Mouse (Mus musculus) liver, postnatal 0 days (tissue): ENCODE measurements around the gene Dzip1l. TPM values are rescaled to one million over a fixed set of nuclear protein-coding genes. Genes with fewer than 3 reads are reported as not detected.

Experiments used
- ATAC-seq: fragments of 200-750 bp; cut with Nextera tagmentation; 2 replicates; pipeline ENCODE4 v1.8.0; 2017; ENCODE audit warnings: mild to moderate bottlenecking, moderate library complexity
- DNase-seq: peaks from one replicate; pipeline ENCODE4 v3.0.0-alpha.2; 2016
- H3K27ac ChIP-seq: fragments of 300-500 bp; sonication (generic); 2 replicates; pipeline ENCODE4 v1.5.1; 2014; ENCODE audit warnings: antibody characterized with exemption, moderate library complexity, mild to moderate bottlenecking, low read depth
- H3K27me3 ChIP-seq: fragments of 300-500 bp; sonication (generic); 2 replicates; pipeline ENCODE4 v1.6.1; 2014; ENCODE audit warnings: low read length, control low read depth, mixed read lengths; ENCODE audit not compliant: insufficient read depth
- H3K36me3 ChIP-seq: fragments of 300-500 bp; sonication (generic); replicated peaks from 2 replicates; pipeline ENCODE4 v1.6.1; 2014; ENCODE audit warnings: mild to moderate bottlenecking, control low read depth, low read length, moderate library complexity, mixed read lengths; ENCODE audit not compliant: insufficient read depth
- H3K4me1 ChIP-seq: fragments of 300-500 bp; sonication (generic); 2 replicates; pipeline ENCODE4 v1.6.1; 2014; ENCODE audit warnings: antibody characterized with exemption, mild to moderate bottlenecking, control low read depth; ENCODE audit not compliant: insufficient read depth
- H3K4me2 ChIP-seq: fragments of 300-500 bp; sonication (generic); 2 replicates; pipeline ENCODE4 v1.6.1; 2014; ENCODE audit warnings: low read depth, mild to moderate bottlenecking, low read length, moderate library complexity, mixed read lengths
- H3K4me3 ChIP-seq: fragments of 300-500 bp; sonication (generic); 2 replicates; pipeline ENCODE4 v1.5.1; 2014; ENCODE audit warnings: low read depth, low read length
- H3K9ac ChIP-seq: fragments of 300-500 bp; sonication (generic); replicated peaks from 2 replicates; pipeline ENCODE4 v1.6.1; 2014; ENCODE audit warnings: mild to moderate bottlenecking, moderate library complexity
- H3K9me3 ChIP-seq: fragments of 300-500 bp; sonication (generic); 2 replicates; pipeline ENCODE4 v1.6.1; 2016; ENCODE audit warnings: mild to moderate bottlenecking, control low read depth, low read length, mixed read lengths
- CTCF ChIP-seq: sonication (generic); IDR thresholded peaks from 2 replicates; pipeline ENCODE4 v1.5.1; 2016; ENCODE audit warnings: antibody characterized with exemption, low read depth
- EP300 ChIP-seq: IDR thresholded peaks from 2 replicates; pipeline ENCODE4 v1.6.1; 2016; ENCODE audit warnings: antibody characterized with exemption, low read depth, mild to moderate bottlenecking
- WGBS: fragments of 180-500 bp; shearing (Covaris S2); extraction: QIAGEN DNeasy Blood & Tissue Kit; methylation state at CpG from one replicate; pipeline ENCODE4 v1.1.7; 2014; ENCODE audit not compliant: insufficient replicate concordance; 5-methylcytosine and 5-hydroxymethylcytosine counted together
- polyA plus RNA-seq: library from polyadenylated mRNA; unstranded; fragments of >200 nt; fragmentation: Nextera tagmentation; extraction: Ambion mirVana; gene quantifications from 2 replicates; pipeline ENCODE4 v1.2.1, GENCODE M21; 2015

The Dzip1l gene
- polyA plus RNA-seq, 1 experiment from 2014 or later, result 0.73 TPM

GRCm38 (mm10) chr9:99612202-99612601, 17.1 kb upstream of the Dzip1l start, which contains the start of gene A4gnt:
Gene A4gnt, plus strand, starts transcription at chr9:99612502.
- no peak within 1 kb of the TSS for H3K27ac ChIP-seq
- whole genome bisulfite sequencing, result 27% methylated on average over 2 of the region's 2 CpGs

DNA sequence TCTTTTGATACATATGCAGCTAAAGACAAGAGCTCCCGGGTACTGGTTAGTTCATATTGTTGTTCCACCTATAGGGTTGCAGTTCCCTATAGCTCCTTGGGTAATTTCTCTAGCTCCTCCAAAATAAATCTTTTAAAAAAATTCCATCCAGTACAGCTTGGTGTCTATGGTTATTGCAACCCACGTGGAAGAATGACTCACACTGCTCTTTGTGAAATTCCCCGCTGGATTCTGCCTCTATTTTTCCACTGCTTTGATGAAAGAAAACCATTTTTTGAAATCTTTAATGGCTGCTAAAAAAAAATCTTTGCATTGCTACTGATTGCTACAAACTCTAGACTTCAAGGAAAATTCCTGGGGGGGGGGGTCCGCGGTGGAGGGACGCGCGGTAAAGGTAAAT, 9.6 kb upstream of the Dzip1l start:
- WGBS, result 86% methylated on average over 7 of the region's 8 CpGs
- ATAC-seq (no peak), DNase-seq (no peak)
- Histone ChIP-seq H3K36me3 (no peaks in the 10 kb centered on the region), H3K27ac (no peak overlapping the region), H3K4me3 (no peak overlapping the region), H3K9ac (no peak overlapping the region), H3K9me3 (no peaks in the 10 kb centered on the region), H3K4me1 (no peaks in the 10 kb centered on the region), H3K4me2 (no peak overlapping the region), H3K27me3 (no peaks in the 10 kb centered on the region)
- TF ChIP-seq CTCF (no peak), EP300 (no peak)

More at GRCm38 (mm10) chr9:99612202-99612601, 17.1 kb upstream of the Dzip1l start, which contains the start of gene A4gnt:
- TF ChIP-seq EP300 (no peak), CTCF (no peak)
- Histone ChIP-seq H3K4me1 (no peaks in the 10 kb centered on the region), H3K27me3 (no peaks in the 10 kb centered on the region), H3K36me3 (no peaks in the 10 kb centered on the region), H3K4me3 (no peak within 1 kb of the TSS), H3K4me2 (no peak within 1 kb of the TSS), H3K9me3 (no peaks in the 10 kb centered on the region), H3K9ac (no peak within 1 kb of the TSS)
- DNase-seq (no peak), ATAC-seq (no peak)

GRCm38 (mm10) chr9:99620196-99620595, 9.1 kb upstream of the Dzip1l start:
- Histone ChIP-seq H3K4me1 (no peaks in the 10 kb centered on the region), H3K27ac (no peak overlapping the region), H3K4me3 (no peak overlapping the region), H3K36me3 (no peaks in the 10 kb centered on the region), H3K4me2 (no peak overlapping the region), H3K27me3 (no peaks in the 10 kb centered on the region), H3K9ac (no peak overlapping the region), H3K9me3 (no peaks in the 10 kb centered on the region)
- DNase-seq (no peak), ATAC-seq (no peak)
- TF ChIP-seq EP300, result no peak
- TF ChIP-seq CTCF, result no peak
- 81% methylated on average over 11 of the region's 11 CpGs for WGBS

DNA sequence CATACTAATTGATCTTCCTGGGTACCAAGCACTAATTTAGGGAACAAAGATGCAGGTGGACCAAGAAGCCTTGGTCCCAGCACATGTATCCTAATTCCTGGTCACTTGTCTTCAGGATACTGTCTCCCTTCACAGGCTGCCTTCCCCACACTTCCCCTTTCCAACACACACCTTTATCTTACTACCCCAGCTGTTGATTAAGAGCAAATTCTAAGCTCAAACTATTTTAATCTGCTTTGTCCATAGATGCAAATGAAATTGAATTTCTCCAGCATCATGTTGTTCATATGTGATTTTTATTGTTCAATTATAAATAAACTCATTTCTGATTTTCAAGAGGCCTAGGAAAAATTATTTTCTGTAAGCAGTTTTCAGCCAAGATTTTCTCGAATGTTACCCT, 7.3 kb upstream of the Dzip1l start:
- Histone ChIP-seq H3K27ac (no peak overlapping the region), H3K9ac (no peak overlapping the region), H3K4me1 (no peaks in the 10 kb centered on the region), H3K36me3 (no peaks in the 10 kb centered on the region), H3K27me3 (no peaks in the 10 kb centered on the region), H3K4me3 (no peak overlapping the region), H3K4me2 (no peak overlapping the region), H3K9me3 (no peaks in the 10 kb centered on the region)
- ATAC-seq (no peak), DNase-seq (no peak)
- 71% methylated on average over 1 of the region's 1 CpGs for WGBS
- TF ChIP-seq CTCF (no peak), EP300 (no peak)

- Histone ChIP-seq H3K9me3 (no peaks in the 10 kb centered on the region), H3K9ac (no peak overlapping the region), H3K27ac (no peak overlapping the region), H3K36me3 (no peaks in the 10 kb centered on the region), H3K4me3 (no peak overlapping the region), H3K4me2 (no peak overlapping the region), H3K4me1 (no peaks in the 10 kb centered on the region), H3K27me3 (no peaks in the 10 kb centered on the region)
- no peak for TF ChIP-seq EP300
- no peak for TF ChIP-seq CTCF
- WGBS, result 26% methylated on average over 2 of the region's 2 CpGs
- ATAC-seq (no peak), DNase-seq (no peak)
Measured at GRCm38 (mm10) chr9:99622966-99623365, 6.3 kb upstream of the Dzip1l start.

GRCm38 (mm10) chr9:99624117-99624516, 5.2 kb upstream of the Dzip1l start:
- Histone ChIP-seq H3K9me3 (no peaks in the 10 kb centered on the region), H3K27me3 (0 out of 2 replicates have a peak, but pooled peaks cover under 1% of the 10 kb centered on the region), H3K4me2 (no peak overlapping the region), H3K36me3 (no peaks in the 10 kb centered on the region), H3K27ac (no peak overlapping the region), H3K9ac (no peak overlapping the region), H3K4me1 (peaks cover under 1% of the 10 kb centered on the region; the same call in 1 of the 2 replicates), H3K4me3 (no peak overlapping the region)
- ATAC-seq, result no peak
- no peak for DNase-seq
- no peak for TF ChIP-seq EP300
- 68% methylated on average over 6 of the region's 6 CpGs for WGBS

- DNase-seq, result no peak
- Histone ChIP-seq H3K36me3 (no peaks in the 10 kb centered on the region), H3K27ac (no peak overlapping the region), H3K4me3 (no peak overlapping the region), H3K4me1 (peaks cover 4% of the 10 kb centered on the region; the same call in 1 of the 2 replicates), H3K9ac (no peak overlapping the region), H3K9me3 (no peaks in the 10 kb centered on the region), H3K27me3 (peaks cover 12% of the 10 kb centered on the region), H3K4me2 (no peak overlapping the region)
- TF ChIP-seq CTCF, result no peak
- TF ChIP-seq EP300, result no peak
- WGBS, result 68% methylated on average over 4 of the region's 4 CpGs
- no peak for ATAC-seq
Measured at GRCm38 (mm10) chr9:99628581-99628980, 715 bp upstream of the Dzip1l start.
